Mouse (Mus musculus): Measurements from ENCODE around the gene Znhit3. TPM values are rescaled to one million over a fixed set of nuclear protein-coding genes. Genes with fewer than 3 reads are reported as not detected.

Znhit3 gene
- total and polyA plus RNA-seq, 3 experiments, result 2.4 to 40.2 (median 22.1) TPM

GRCm38 (mm10) chr11:84907081-84907480 lies 9.1 kb downstream of the Znhit3 start:
- Histone ChIP-seq H3K4me3 (ENCODE audit: low read depth, low read length) (no peak overlapping the region), H3K9me3 (replicated peaks) (no peaks in the 10 kb centered on the region), H3K27me3 (ENCODE audit: insufficient read depth, low read length) (no peaks in the 10 kb centered on the region), H3K4me1 (ENCODE audit: insufficient read depth, low read depth, low read length) (no peaks in the 10 kb centered on the region; the same call in 1 of the 2 replicates), H3K36me3 (replicated peaks) (peaks cover 99% of the 10 kb centered on the region)
- ATAC-seq (ENCODE audit: extremely low read depth, insufficient number of reproducible peaks, low FRiP score, poor library complexity, severe bottlenecking) (no peak), DNase-seq (ENCODE audit: low spot score) (no peak)
- no peak for TF ChIP-seq CTCF (IDR thresholded peaks at IDR 0.05; ENCODE audit: low read depth, low read length)
- TF ChIP-seq GATA2 (IDR thresholded peaks at IDR 0.05; ENCODE audit: borderline replicate concordance, low read depth, low read length), result no peak
- TF ChIP-seq GATA1 (IDR thresholded peaks at IDR 0.05; ENCODE audit: borderline replicate concordance, low read length), result no peak
- no peak for TF ChIP-seq TAL1 (conservative IDR thresholded peaks at IDR 0.05; ENCODE audit: low read depth, low read length)
- no peak for TF ChIP-seq POLR2AphosphoS5 (IDR thresholded peaks at IDR 0.05; ENCODE audit: insufficient replicate concordance, low read depth, low read length)

- Histone ChIP-seq H3K27me3 (ENCODE audit: insufficient read depth, low read length) (no peaks in the 10 kb centered on the region), H3K4me1 (ENCODE audit: insufficient read depth, low read depth, low read length) (no peaks in the 10 kb centered on the region; the same call in 1 of the 2 replicates), H3K4me3 (ENCODE audit: low read depth, low read length) (no peak overlapping the region), H3K36me3 (replicated peaks) (peaks cover 100% of the 10 kb centered on the region), H3K9me3 (replicated peaks) (no peaks in the 10 kb centered on the region)
- no peak for DNase-seq (ENCODE audit: low spot score)
- no peak for ATAC-seq (ENCODE audit: extremely low read depth, insufficient number of reproducible peaks, low FRiP score, poor library complexity, severe bottlenecking)
- TF ChIP-seq POLR2AphosphoS5 (IDR thresholded peaks at IDR 0.05; ENCODE audit: insufficient replicate concordance, low read depth, low read length) (no peak), GATA2 (IDR thresholded peaks at IDR 0.05; ENCODE audit: borderline replicate concordance, low read depth, low read length) (no peak), GATA1 (IDR thresholded peaks at IDR 0.05; ENCODE audit: borderline replicate concordance, low read length) (no peak), TAL1 (conservative IDR thresholded peaks at IDR 0.05; ENCODE audit: low read depth, low read length) (no peak), CTCF (IDR thresholded peaks at IDR 0.05; ENCODE audit: low read depth, low read length) (no peak)
Observed at GRCm38 (mm10) chr11:84904597-84905144, 11.5 kb downstream of the Znhit3 start.

- Histone ChIP-seq H3K36me3 (replicated peaks) (peaks cover 89% of the 10 kb centered on the region), H3K27me3 (ENCODE audit: insufficient read depth, low read length) (no peaks in the 10 kb centered on the region), H3K4me3 (ENCODE audit: low read depth, low read length) (no peak overlapping the region), H3K4me1 (ENCODE audit: insufficient read depth, low read depth, low read length) (no peaks in the 10 kb centered on the region), H3K9me3 (replicated peaks) (no peaks in the 10 kb centered on the region)
- ATAC-seq (ENCODE audit: extremely low read depth, insufficient number of reproducible peaks, low FRiP score, poor library complexity, severe bottlenecking) (no peak), DNase-seq (ENCODE audit: low spot score) (no peak)
- TF ChIP-seq GATA1 (IDR thresholded peaks at IDR 0.05; ENCODE audit: borderline replicate concordance, low read length), result no peak
- TF ChIP-seq CTCF (IDR thresholded peaks at IDR 0.05; ENCODE audit: low read depth, low read length), result no peak
- no peak for TF ChIP-seq POLR2AphosphoS5 (IDR thresholded peaks at IDR 0.05; ENCODE audit: insufficient replicate concordance, low read depth, low read length)
- no peak for TF ChIP-seq GATA2 (IDR thresholded peaks at IDR 0.05; ENCODE audit: borderline replicate concordance, low read depth, low read length)
- no peak for TF ChIP-seq TAL1 (conservative IDR thresholded peaks at IDR 0.05; ENCODE audit: low read depth, low read length)
Observed at GRCm38 (mm10) chr11:84893113-84893512, 23.1 kb downstream of the Znhit3 start.

- H3K36me3 ChIP-seq (replicated peaks), result peaks cover 88% of the 10 kb centered on the region
- ATAC-seq (ENCODE audit: extremely low read depth, insufficient number of reproducible peaks, low FRiP score, poor library complexity, severe bottlenecking), result no peak
Observed at GRCm38 (mm10) chr11:84891705-84892104, 24.5 kb downstream of the Znhit3 start.

GRCm38 (mm10) chr11:84889492-84889891 lies 26.7 kb downstream of the Znhit3 start:
- no peak for ATAC-seq (ENCODE audit: extremely low read depth, insufficient number of reproducible peaks, low FRiP score, poor library complexity, severe bottlenecking)
- TF ChIP-seq TAL1 (conservative IDR thresholded peaks at IDR 0.05; ENCODE audit: low read depth, low read length) (no peak), GATA1 (IDR thresholded peaks at IDR 0.05; ENCODE audit: borderline replicate concordance, low read length) (no peak), CTCF (IDR thresholded peaks at IDR 0.05; ENCODE audit: low read depth, low read length) (no peak), POLR2AphosphoS5 (IDR thresholded peaks at IDR 0.05; ENCODE audit: insufficient replicate concordance, low read depth, low read length) (no peak), GATA2 (IDR thresholded peaks at IDR 0.05; ENCODE audit: borderline replicate concordance, low read depth, low read length) (no peak)
- no peaks in the 10 kb centered on the region for H3K9me3 ChIP-seq (replicated peaks)
- H3K36me3 ChIP-seq (replicated peaks), result peaks cover 88% of the 10 kb centered on the region
- no peak overlapping the region for H3K4me3 ChIP-seq (ENCODE audit: low read depth, low read length)
- no peaks in the 10 kb centered on the region for H3K27me3 ChIP-seq (ENCODE audit: insufficient read depth, low read length)
- DNase-seq (ENCODE audit: low spot score), result no peak
- H3K4me1 ChIP-seq (ENCODE audit: insufficient read depth, low read depth, low read length), result no peaks in the 10 kb centered on the region

More at GRCm38 (mm10) chr11:84891705-84892104, 24.5 kb downstream of the Znhit3 start:
- Histone ChIP-seq H3K4me1 (ENCODE audit: insufficient read depth, low read depth, low read length) (no peaks in the 10 kb centered on the region), H3K9me3 (replicated peaks) (no peaks in the 10 kb centered on the region), H3K4me3 (ENCODE audit: low read depth, low read length) (no peak overlapping the region), H3K27me3 (ENCODE audit: insufficient read depth, low read length) (no peaks in the 10 kb centered on the region)
- no peak for DNase-seq (ENCODE audit: low spot score)
- TF ChIP-seq GATA1 (IDR thresholded peaks at IDR 0.05; ENCODE audit: borderline replicate concordance, low read length), result no peak
- TF ChIP-seq GATA2 (IDR thresholded peaks at IDR 0.05; ENCODE audit: borderline replicate concordance, low read depth, low read length), result no peak

- no peak for ATAC-seq (ENCODE audit: extremely low read depth, insufficient number of reproducible peaks, low FRiP score, poor library complexity, severe bottlenecking)
- no peak for DNase-seq (ENCODE audit: low spot score)
- Histone ChIP-seq H3K4me3 (ENCODE audit: low read depth, low read length) (no peak overlapping the region), H3K36me3 (replicated peaks) (peaks cover 91% of the 10 kb centered on the region), H3K9me3 (replicated peaks) (no peaks in the 10 kb centered on the region), H3K4me1 (ENCODE audit: insufficient read depth, low read depth, low read length) (no peaks in the 10 kb centered on the region), H3K27me3 (ENCODE audit: insufficient read depth, low read length) (no peaks in the 10 kb centered on the region)
- TF ChIP-seq GATA2 (IDR thresholded peaks at IDR 0.05; ENCODE audit: borderline replicate concordance, low read depth, low read length) (no peak), CTCF (IDR thresholded peaks at IDR 0.05; ENCODE audit: low read depth, low read length) (no peak), GATA1 (IDR thresholded peaks at IDR 0.05; ENCODE audit: borderline replicate concordance, low read length) (no peak), TAL1 (conservative IDR thresholded peaks at IDR 0.05; ENCODE audit: low read depth, low read length) (no peak), POLR2AphosphoS5 (IDR thresholded peaks at IDR 0.05; ENCODE audit: insufficient replicate concordance, low read depth, low read length) (no peak)
Observed at GRCm38 (mm10) chr11:84888025-84888424, 28.1 kb downstream of the Znhit3 start.
